Mouse (Mus musculus): ENCODE measurements around the gene Lgals7. TPM values are rescaled to one million over a fixed set of nuclear protein-coding genes. Genes with fewer than 3 reads are reported as not detected.
A peak's percentile ranks its signal among the peaks of the same experiment; 100 is the strongest.

Lgals7 gene
- polyA plus RNA-seq, 1 experiment from 2014 or later: 2.9 TPM

- no peak for ATAC-seq
- 86% methylated on average over 4 of the region's 4 CpGs for WGBS
- Histone ChIP-seq H3K4me3 (replicated peaks; ENCODE audit: low read length) (no peak overlapping the region), H3K9ac (replicated peaks; ENCODE audit: low read depth, low read length) (no peak overlapping the region), H3K27me3 (replicated peaks; ENCODE audit: control insufficient read depth, insufficient read depth, low read length) (no peaks in the 10 kb centered on the region), H3K4me1 (replicated peaks; ENCODE audit: control insufficient read depth, insufficient read depth, low read length) (peaks cover 10% of the 10 kb centered on the region), H3K36me3 (ENCODE audit: control insufficient read depth, insufficient read depth) (peaks cover 63% of the 10 kb centered on the region), H3K4me2 (ENCODE audit: low read length) (no peak overlapping the region), H3K9me3 (ENCODE audit: control insufficient read depth, low read length) (no peaks in the 10 kb centered on the region), H3K27ac (ENCODE audit: low read length) (no peak overlapping the region)
Observed at GRCm38 (mm10) chr7:28819571-28819970, 44.1 kb upstream of the Lgals7 start.

- Histone ChIP-seq H3K4me2 (ENCODE audit: low read length) (no peak overlapping the region), H3K9ac (replicated peaks; ENCODE audit: low read depth, low read length) (no peak overlapping the region), H3K36me3 (ENCODE audit: control insufficient read depth, insufficient read depth) (peaks cover 56% of the 10 kb centered on the region), H3K4me3 (replicated peaks; ENCODE audit: low read length) (no peak overlapping the region), H3K9me3 (ENCODE audit: control insufficient read depth, low read length) (no peaks in the 10 kb centered on the region), H3K27me3 (replicated peaks; ENCODE audit: control insufficient read depth, insufficient read depth, low read length) (no peaks in the 10 kb centered on the region), H3K27ac (ENCODE audit: low read length) (no peak overlapping the region), H3K4me1 (replicated peaks; ENCODE audit: control insufficient read depth, insufficient read depth, low read length) (peaks cover 15% of the 10 kb centered on the region)
- 45% methylated on average over 12 of the region's 12 CpGs for WGBS
- ATAC-seq: no peak
Observed at GRCm38 (mm10) chr7:28820358-28821260, 43.0 kb upstream of the Lgals7 start.

- WGBS: 78% methylated on average over 10 of the region's 10 CpGs
- Histone ChIP-seq H3K4me1 (replicated peaks; ENCODE audit: control insufficient read depth, insufficient read depth, low read length) (peaks cover 21% of the 10 kb centered on the region), H3K27me3 (replicated peaks; ENCODE audit: control insufficient read depth, insufficient read depth, low read length) (no peaks in the 10 kb centered on the region), H3K4me3 (replicated peaks; ENCODE audit: low read length) (no peak overlapping the region), H3K27ac (ENCODE audit: low read length) (no peak overlapping the region), H3K4me2 (ENCODE audit: low read length) (no peak overlapping the region), H3K9me3 (ENCODE audit: control insufficient read depth, low read length) (no peaks in the 10 kb centered on the region), H3K36me3 (ENCODE audit: control insufficient read depth, insufficient read depth) (peaks cover 48% of the 10 kb centered on the region), H3K9ac (replicated peaks; ENCODE audit: low read depth, low read length) (no peak overlapping the region)
- ATAC-seq: no peak
Observed at GRCm38 (mm10) chr7:28821261-28821831, 42.3 kb upstream of the Lgals7 start.

GRCm38 (mm10) chr7:28822556-28822955, 41.1 kb upstream of the Lgals7 start:
- no peak overlapping the region for H3K9ac ChIP-seq (replicated peaks; ENCODE audit: low read depth, low read length)
- H3K4me3 ChIP-seq (replicated peaks; ENCODE audit: low read length): no peak overlapping the region
- H3K27ac ChIP-seq (ENCODE audit: low read length): no peak overlapping the region
- H3K9me3 ChIP-seq (ENCODE audit: control insufficient read depth, low read length): no peaks in the 10 kb centered on the region
- ATAC-seq: no peak
- H3K4me2 ChIP-seq (ENCODE audit: low read length): no peak overlapping the region
- H3K36me3 ChIP-seq (ENCODE audit: control insufficient read depth, insufficient read depth): peaks cover 39% of the 10 kb centered on the region
- H3K4me1 ChIP-seq (replicated peaks; ENCODE audit: control insufficient read depth, insufficient read depth, low read length): peaks cover 14% of the 10 kb centered on the region
- no peaks in the 10 kb centered on the region for H3K27me3 ChIP-seq (replicated peaks; ENCODE audit: control insufficient read depth, insufficient read depth, low read length)
- WGBS: 54% methylated on average over 1 of the region's 1 CpGs

- Histone ChIP-seq H3K4me3 (replicated peaks; ENCODE audit: low read length) (no peak overlapping the region), H3K9me3 (ENCODE audit: control insufficient read depth, low read length) (no peaks in the 10 kb centered on the region), H3K27ac (ENCODE audit: low read length) (no peak overlapping the region), H3K4me2 (ENCODE audit: low read length) (no peak overlapping the region), H3K9ac (replicated peaks; ENCODE audit: low read depth, low read length) (no peak overlapping the region), H3K4me1 (replicated peaks; ENCODE audit: control insufficient read depth, insufficient read depth, low read length) (peaks cover 14% of the 10 kb centered on the region), H3K36me3 (ENCODE audit: control insufficient read depth, insufficient read depth) (peaks cover 36% of the 10 kb centered on the region), H3K27me3 (replicated peaks; ENCODE audit: control insufficient read depth, insufficient read depth, low read length) (no peaks in the 10 kb centered on the region)
- ATAC-seq: no peak
- 53% methylated on average over 10 of the region's 10 CpGs for WGBS
Observed at GRCm38 (mm10) chr7:28822993-28823903, 40.4 kb upstream of the Lgals7 start.

GRCm38 (mm10) chr7:28823932-28824331, 39.7 kb upstream of the Lgals7 start:
- no peak overlapping the region for H3K27ac ChIP-seq (ENCODE audit: low read length)
- H3K36me3 ChIP-seq (ENCODE audit: control insufficient read depth, insufficient read depth): peaks cover 31% of the 10 kb centered on the region
- ATAC-seq: no peak
- H3K4me3 ChIP-seq (replicated peaks; ENCODE audit: low read length): no peak overlapping the region
- peaks cover 14% of the 10 kb centered on the region for H3K4me1 ChIP-seq (replicated peaks; ENCODE audit: control insufficient read depth, insufficient read depth, low read length)
- 63% methylated on average over 2 of the region's 2 CpGs for WGBS
- H3K9ac ChIP-seq (replicated peaks; ENCODE audit: low read depth, low read length): no peak overlapping the region
- no peaks in the 10 kb centered on the region for H3K9me3 ChIP-seq (ENCODE audit: control insufficient read depth, low read length)
- no peaks in the 10 kb centered on the region for H3K27me3 ChIP-seq (replicated peaks; ENCODE audit: control insufficient read depth, insufficient read depth, low read length)
- H3K4me2 ChIP-seq (ENCODE audit: low read length): no peak overlapping the region

GRCm38 (mm10) chr7:28824941-28825685, 38.5 kb upstream of the Lgals7 start, which contains the start of gene Ech1:
TSS of gene Ech1 (plus strand) at chr7:28825217.
- Histone ChIP-seq H3K4me2 (ENCODE audit: low read length) (peak within 1 kb of the TSS; percentile 69), H3K4me1 (replicated peaks; ENCODE audit: control insufficient read depth, insufficient read depth, low read length) (peaks cover 14% of the 10 kb centered on the region), H3K4me3 (replicated peaks; ENCODE audit: low read length) (peak within 1 kb of the TSS; percentile 47), H3K27ac (ENCODE audit: low read length) (peak within 1 kb of the TSS; percentile 79), H3K9ac (replicated peaks; ENCODE audit: low read depth, low read length) (peak within 1 kb of the TSS; percentile 58), H3K9me3 (ENCODE audit: control insufficient read depth, low read length) (no peaks in the 10 kb centered on the region), H3K36me3 (ENCODE audit: control insufficient read depth, insufficient read depth) (peaks cover 27% of the 10 kb centered on the region), H3K27me3 (replicated peaks; ENCODE audit: control insufficient read depth, insufficient read depth, low read length) (no peaks in the 10 kb centered on the region)
- peak; percentile 87 for ATAC-seq
- 2% methylated on average over 33 of the region's 33 CpGs for WGBS

- Histone ChIP-seq H3K27ac (ENCODE audit: low read length) (peak overlapping the region; percentile 37; the same call in 1 of the 2 replicates), H3K4me2 (ENCODE audit: low read length) (peak overlapping the region; percentile 69), H3K36me3 (ENCODE audit: control insufficient read depth, insufficient read depth) (peaks cover 23% of the 10 kb centered on the region), H3K9me3 (ENCODE audit: control insufficient read depth, low read length) (no peaks in the 10 kb centered on the region), H3K9ac (replicated peaks; ENCODE audit: low read depth, low read length) (peak overlapping the region; percentile 58), H3K4me3 (replicated peaks; ENCODE audit: low read length) (peak overlapping the region; percentile 47), H3K4me1 (replicated peaks; ENCODE audit: control insufficient read depth, insufficient read depth, low read length) (peaks cover 14% of the 10 kb centered on the region), H3K27me3 (replicated peaks; ENCODE audit: control insufficient read depth, insufficient read depth, low read length) (no peaks in the 10 kb centered on the region)
- WGBS: 64% methylated on average over 11 of the region's 11 CpGs
- ATAC-seq: no peak
Observed at GRCm38 (mm10) chr7:28825686-28826401, 37.8 kb upstream of the Lgals7 start.

Data from forebrain, embryonic 16.5 days (tissue).